Mouse (Mus musculus) erythroblast, embryonic 14.5 days (primary cell): Measurements from ENCODE around the gene H1foo.

Experiments used
- GATA1 ChIP-seq: IDR thresholded peaks from 2 replicates; pipeline ENCODE4 v1.6.1; 2012; ENCODE audit warnings: low read length, inconsistent platforms, mixed read lengths
- TAL1 ChIP-seq: IDR thresholded peaks from 3 replicates; pipeline ENCODE4 v1.6.1; 2012; ENCODE audit warnings: low read length, inconsistent platforms, mixed read lengths

- TF ChIP-seq GATA1 (no peak), TAL1 (no peak)
These were observed 39.8 kb downstream of the H1foo start for GRCm38 (mm10) chr6:115984580-115984979.
